Mouse (Mus musculus) midbrain, postnatal 0 days (tissue): ENCODE measurements around the gene Pomc. TPM values are rescaled to one million over a fixed set of nuclear protein-coding genes. Genes with fewer than 3 reads are reported as not detected.

ENCODE experiments used
- ATAC-seq: fragments of 200-750 bp; cut with Nextera tagmentation; 2 replicates; pipeline ENCODE4 v1.8.0; 2017; ENCODE audit warnings: moderate number of reproducible peaks, mild to moderate bottlenecking, moderate TSS enrichment, moderate library complexity; ENCODE audit not compliant: low FRiP score
- DNase-seq: peaks from one replicate; pipeline ENCODE4 v3.0.0-alpha.2; 2015; ENCODE audit warnings: low spot score
- H3K27ac ChIP-seq: fragments of 300-500 bp; sonication (generic); 2 replicates; pipeline ENCODE4 v1.5.1; 2014; ENCODE audit warnings: low read depth, mild to moderate bottlenecking, low read length, mixed read lengths
- H3K27me3 ChIP-seq: fragments of 300-500 bp; sonication (generic); 2 replicates; pipeline ENCODE4 v1.6.1; 2014; ENCODE audit warnings: low read length, control low read depth, mixed read lengths; ENCODE audit not compliant: insufficient read depth
- H3K36me3 ChIP-seq: fragments of 300-500 bp; sonication (generic); 2 replicates; pipeline ENCODE4 v1.6.1; 2014; ENCODE audit warnings: low read length, control low read depth, mixed read lengths; ENCODE audit not compliant: insufficient read depth
- H3K4me1 ChIP-seq: fragments of 300-500 bp; sonication (generic); 2 replicates; pipeline ENCODE4 v1.6.1; 2014; ENCODE audit warnings: mild to moderate bottlenecking, control low read depth, antibody characterized with exemption, low read length, mixed read lengths; ENCODE audit not compliant: insufficient read depth
- H3K4me2 ChIP-seq: fragments of 300-500 bp; sonication (generic); 2 replicates; pipeline ENCODE4 v1.6.1; 2014; ENCODE audit warnings: low read depth, mild to moderate bottlenecking, low read length, mixed read lengths; ENCODE audit not compliant: poor library complexity, severe bottlenecking
- H3K4me3 ChIP-seq: fragments of 300-500 bp; sonication (generic); 2 replicates; pipeline ENCODE4 v1.5.1; 2014; ENCODE audit warnings: low read depth, mild to moderate bottlenecking, low read length, moderate library complexity
- H3K9ac ChIP-seq: fragments of 300-500 bp; sonication (generic); replicated peaks from 2 replicates; pipeline ENCODE4 v1.6.1; 2014; ENCODE audit warnings: mild to moderate bottlenecking, low read length, moderate library complexity, mixed read lengths; ENCODE audit not compliant: poor library complexity, severe bottlenecking
- H3K9me3 ChIP-seq: fragments of 300-500 bp; sonication (generic); 2 replicates; pipeline ENCODE4 v1.6.1; 2016; ENCODE audit warnings: low read length, control low read depth
- CTCF ChIP-seq: IDR thresholded peaks from 2 replicates; pipeline ENCODE4 v1.5.1; 2016; ENCODE audit warnings: antibody characterized with exemption, mild to moderate bottlenecking
- WGBS: fragments of 180-500 bp; shearing (Covaris S2); extraction: QIAGEN DNeasy Blood & Tissue Kit; methylation state at CpG from one replicate; pipeline ENCODE4 v1.1.7; 2014; 5-methylcytosine and 5-hydroxymethylcytosine counted together
- polyA plus RNA-seq: library from polyadenylated mRNA; unstranded; fragments of >200 nt; fragmentation: Nextera tagmentation; extraction: Ambion mirVana; gene quantifications from 2 replicates; pipeline ENCODE4 v1.2.1, GENCODE M21; 2015
- total RNA-seq: library from RNA; depleted of rRNA; stranded (reverse); fragments of >200 nt; gene quantifications from 2 replicates; pipeline ENCODE4 v1.2.3, GENCODE M21; 2014

Pomc gene
- total and polyA plus RNA-seq, 2 experiments from 2014 or later = 2.2 to 9.8 TPM

- Histone ChIP-seq H3K4me1 (no peaks in the 10 kb centered on the region), H3K36me3 (0 out of 2 replicates have a peak, but pooled peaks cover 2% of the 10 kb centered on the region), H3K27ac (no peak overlapping the region), H3K9me3 (no peaks in the 10 kb centered on the region), H3K4me2 (no peak overlapping the region), H3K4me3 (no peak overlapping the region), H3K9ac (no peak overlapping the region), H3K27me3 (no peaks in the 10 kb centered on the region)
- no peak for DNase-seq
- TF ChIP-seq CTCF = no peak
- 74% methylated on average over 3 of the region's 3 CpGs for WGBS
- ATAC-seq = no peak
These were observed 36.3 kb downstream of the Pomc start for GRCm38 (mm10) chr12:3991047-3991446.

GRCm38 (mm10) chr12:3996749-3997148, 42.0 kb downstream of the Pomc start:
- WGBS = 64% methylated on average over 9 of the region's 9 CpGs
- no peaks in the 10 kb centered on the region for H3K27me3 ChIP-seq
- DNase-seq = no peak
- H3K4me1 ChIP-seq = no peaks in the 10 kb centered on the region
- no peak overlapping the region for H3K4me2 ChIP-seq
- H3K27ac ChIP-seq = no peak overlapping the region
- peaks cover 2% of the 10 kb centered on the region; the same call in 1 of the 2 replicates for H3K36me3 ChIP-seq
- H3K4me3 ChIP-seq = no peak overlapping the region
- no peak overlapping the region for H3K9ac ChIP-seq
- H3K9me3 ChIP-seq = no peaks in the 10 kb centered on the region
- ATAC-seq = no peak
- no peak for TF ChIP-seq CTCF

GRCm38 (mm10) chr12:4000406-4000805, 45.7 kb downstream of the Pomc start:
- Histone ChIP-seq H3K36me3 (peaks cover 2% of the 10 kb centered on the region; the same call in 1 of the 2 replicates), H3K4me3 (no peak overlapping the region), H3K9ac (no peak overlapping the region), H3K4me1 (no peaks in the 10 kb centered on the region), H3K27ac (no peak overlapping the region), H3K27me3 (no peaks in the 10 kb centered on the region), H3K9me3 (no peaks in the 10 kb centered on the region), H3K4me2 (no peak overlapping the region)
- WGBS = 97% methylated on average over 5 of the region's 5 CpGs
- DNase-seq = no peak
- no peak for ATAC-seq
- no peak for TF ChIP-seq CTCF

- TF ChIP-seq CTCF = no peak
- H3K36me3 ChIP-seq = no peaks in the 10 kb centered on the region; the same call in 1 of the 2 replicates
- H3K27ac ChIP-seq = no peak overlapping the region
- WGBS = 18% methylated on average over 6 of the region's 6 CpGs
- H3K9me3 ChIP-seq = no peaks in the 10 kb centered on the region
- H3K4me1 ChIP-seq = peaks cover 9% of the 10 kb centered on the region
- H3K4me2 ChIP-seq = no peak overlapping the region
- DNase-seq (no peak), ATAC-seq (no peak)
- H3K4me3 ChIP-seq = no peak overlapping the region
- H3K9ac ChIP-seq = no peak overlapping the region
- H3K27me3 ChIP-seq = no peaks in the 10 kb centered on the region
These were observed 49.9 kb downstream of the Pomc start for GRCm38 (mm10) chr12:4004648-4005047.

GRCm38 (mm10) chr12:4006079-4006478, 51.3 kb downstream of the Pomc start:
- Histone ChIP-seq H3K4me1 (peaks cover 9% of the 10 kb centered on the region), H3K4me2 (no peak overlapping the region), H3K27me3 (no peaks in the 10 kb centered on the region), H3K9me3 (no peaks in the 10 kb centered on the region), H3K4me3 (no peak overlapping the region), H3K9ac (no peak overlapping the region), H3K27ac (no peak overlapping the region), H3K36me3 (no peaks in the 10 kb centered on the region)
- ATAC-seq (peak; percentile 64), DNase-seq (peak; percentile 64)
- TF ChIP-seq CTCF = no peak
- WGBS = 77% methylated on average over 7 of the region's 7 CpGs

GRCm38 (mm10) chr12:4007181-4007580, 52.4 kb downstream of the Pomc start:
- Histone ChIP-seq H3K9ac (no peak overlapping the region), H3K4me2 (no peak overlapping the region), H3K27ac (0 out of 2 replicates have a peak overlapping the region, but pooled peaks have one; percentile 26), H3K36me3 (no peaks in the 10 kb centered on the region), H3K9me3 (no peaks in the 10 kb centered on the region), H3K4me1 (peaks cover 9% of the 10 kb centered on the region), H3K4me3 (no peak overlapping the region), H3K27me3 (no peaks in the 10 kb centered on the region)
- no peak for TF ChIP-seq CTCF
- DNase-seq = peak; percentile 53
- no peak for ATAC-seq
- 63% methylated on average over 4 of the region's 4 CpGs for WGBS
